Mouse (Mus musculus): ENCODE data around the gene Prkar2b.

The Prkar2b gene

GRCm38 (mm10) chr12:31967536-31967935, 93.6 kb downstream of the Prkar2b start:
- no peak for DNase-seq (ENCODE audit: low spot score in 2 of 2)

GRCm38 (mm10) chr12:31966405-31966804, 94.7 kb downstream of the Prkar2b start:
- DNase-seq (ENCODE audit: low spot score in 2 of 2), result no peak

GRCm38 (mm10) chr12:31965517-31966212, 95.4 kb downstream of the Prkar2b start:
- DNase-seq (ENCODE audit: low spot score in 2 of 2), result no peak

GRCm38 (mm10) chr12:31964074-31964473, 97.0 kb downstream of the Prkar2b start:
- DNase-seq (ENCODE audit: low spot score in 2 of 2), result no peak

GRCm38 (mm10) chr12:31955843-31956242, 105.3 kb downstream of the Prkar2b start:
- no peak for DNase-seq (ENCODE audit: low spot score in 2 of 2)

- DNase-seq (ENCODE audit: low spot score in 2 of 2), result no peak
Measured at GRCm38 (mm10) chr12:31950659-31951031, 110.5 kb downstream of the Prkar2b start.

- peak; percentile 98 to 99 for DNase-seq (ENCODE audit: low spot score in 2 of 2)
Measured at GRCm38 (mm10) chr12:31949759-31950658, 111.1 kb downstream of the Prkar2b start, which contains the start of gene Hbp1. Gene Hbp1, minus strand, starts transcription at chr12:31950535.

- DNase-seq (ENCODE audit: low spot score in 2 of 2), result peak; percentile 60 to 84
Measured at GRCm38 (mm10) chr12:31949193-31949741, 111.8 kb downstream of the Prkar2b start.

GRCm38 (mm10) chr12:31948101-31949000, 112.7 kb downstream of the Prkar2b start:
- no peak for DNase-seq (ENCODE audit: low spot score in 2 of 2)

- no peak for DNase-seq (ENCODE audit: low spot score in 2 of 2)
Measured at GRCm38 (mm10) chr12:31947476-31947875, 113.6 kb downstream of the Prkar2b start.

GRCm38 (mm10) chr12:31944405-31944804, 116.7 kb downstream of the Prkar2b start:
- DNase-seq (ENCODE audit: low spot score in 2 of 2), result no peak

GRCm38 (mm10) chr12:31943020-31943654, 118.0 kb downstream of the Prkar2b start:
- DNase-seq (ENCODE audit: low spot score in 2 of 2), result no peak

GRCm38 (mm10) chr12:31939026-31939425, 122.1 kb downstream of the Prkar2b start:
- DNase-seq (ENCODE audit: low spot score in 2 of 2), result no peak

GRCm38 (mm10) chr12:31938391-31938997, 122.6 kb downstream of the Prkar2b start:
- DNase-seq (ENCODE audit: low spot score in 2 of 2), result no peak

GRCm38 (mm10) chr12:31937613-31938012, 123.5 kb downstream of the Prkar2b start:
- DNase-seq (ENCODE audit: low spot score in 2 of 2), result no peak

- no peak for DNase-seq (ENCODE audit: low spot score in 2 of 2)
Measured at GRCm38 (mm10) chr12:31936657-31937300, 124.3 kb downstream of the Prkar2b start.

- no peak for DNase-seq (ENCODE audit: low spot score in 2 of 2)
Measured at GRCm38 (mm10) chr12:31931818-31932217, 129.3 kb downstream of the Prkar2b start.

GRCm38 (mm10) chr12:31928498-31928897, 132.6 kb downstream of the Prkar2b start:
- no peak for DNase-seq (ENCODE audit: low spot score in 2 of 2)

GRCm38 (mm10) chr12:31926661-31927061, 134.4 kb downstream of the Prkar2b start:
- peak; percentile 56 to 63 for DNase-seq (ENCODE audit: low spot score in 2 of 2)

- DNase-seq (ENCODE audit: low spot score in 2 of 2), result no peak
Measured at GRCm38 (mm10) chr12:31925343-31925742, 135.8 kb downstream of the Prkar2b start.

All from frontal cortex, postnatal 25 days (tissue).